Mouse (Mus musculus): ENCODE data around the gene Hoxa3. TPM values are rescaled to one million over a fixed set of nuclear protein-coding genes. Genes with fewer than 3 reads are reported as not detected.
A peak's percentile ranks its signal among the peaks of the same experiment; 100 is the strongest.

The Hoxa3 gene
- polyA plus RNA-seq, 1 experiment from 2014 or later, result 9.7 TPM

DNA sequence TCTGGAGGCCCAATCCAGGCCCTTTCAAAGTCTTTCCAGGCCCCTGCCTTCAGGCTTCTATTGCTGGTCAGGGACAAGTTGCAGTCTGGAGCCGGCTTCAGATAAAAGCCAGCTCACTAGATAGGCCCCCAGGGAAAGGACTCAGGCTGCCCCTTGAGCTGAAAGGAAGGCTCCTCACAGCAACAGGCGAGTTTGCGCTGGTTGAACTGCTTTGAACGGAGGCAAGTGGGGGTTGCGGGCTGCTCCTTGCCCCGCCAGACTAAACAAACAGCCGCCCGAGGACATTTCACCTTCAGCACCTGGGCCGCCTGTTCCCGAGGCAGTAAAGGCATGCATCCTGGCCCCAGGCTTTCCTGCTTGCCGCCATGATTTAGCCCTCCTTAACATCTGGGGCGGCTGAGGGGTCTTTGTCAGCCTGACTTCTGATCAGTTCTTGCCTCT, 30.6 kb upstream of the Hoxa3 start:
- no peak overlapping the region for H3K4me3 ChIP-seq
- DNase-seq (ENCODE audit: low spot score), result no peak
- 1% methylated on average over 12 of the region's 12 CpGs for WGBS

DNA sequence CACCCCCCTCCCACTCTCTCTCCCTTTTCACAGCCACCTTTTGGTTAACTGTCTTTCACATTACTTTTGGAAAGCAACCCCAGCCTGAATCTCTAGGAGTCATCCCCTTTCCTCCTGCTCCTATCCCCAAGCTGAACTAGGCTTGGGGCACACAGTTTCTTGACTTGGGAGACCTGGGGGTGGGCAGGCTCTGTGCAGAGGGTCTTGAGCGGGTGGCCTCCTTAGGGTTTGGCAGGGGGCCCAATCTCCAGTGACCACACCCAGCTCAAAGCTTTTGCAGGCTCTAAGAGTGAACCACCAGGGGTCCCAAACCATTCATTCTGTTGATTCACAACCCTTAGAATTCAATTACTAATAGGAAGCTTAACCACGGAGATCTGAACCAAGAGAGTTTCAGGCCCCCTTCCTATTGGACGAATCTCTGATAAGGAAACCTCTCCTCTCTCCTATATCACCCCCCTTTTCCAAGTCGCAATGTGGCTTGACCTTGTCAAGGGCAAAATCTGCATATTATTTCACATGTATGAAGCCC, 29.7 kb upstream of the Hoxa3 start:
- peaks cover 12% of the 10 kb centered on the region; the same call in 1 of the 2 replicates for H3K4me1 ChIP-seq (replicated peaks)
- no peak for DNase-seq (ENCODE audit: low spot score)
- H3K36me3 ChIP-seq, result no peaks in the 10 kb centered on the region
- H3K27ac ChIP-seq, result no peak overlapping the region
- 5% methylated on average over 4 of the region's 4 CpGs for WGBS
- no peak overlapping the region for H3K4me3 ChIP-seq
- H3K27me3 ChIP-seq (ENCODE audit: insufficient read depth, poor library complexity, severe bottlenecking), result peaks cover 100% of the 10 kb centered on the region
- no peaks in the 10 kb centered on the region for H3K9me3 ChIP-seq

More for the DNA sequence above, 30.6 kb upstream of the Hoxa3 start:
- H3K4me1 ChIP-seq (replicated peaks), result peaks cover 12% of the 10 kb centered on the region; the same call in 1 of the 2 replicates
- no peaks in the 10 kb centered on the region for H3K36me3 ChIP-seq
- peaks cover 100% of the 10 kb centered on the region for H3K27me3 ChIP-seq (ENCODE audit: insufficient read depth, poor library complexity, severe bottlenecking)
- no peak overlapping the region for H3K27ac ChIP-seq
- no peaks in the 10 kb centered on the region for H3K9me3 ChIP-seq

DNA sequence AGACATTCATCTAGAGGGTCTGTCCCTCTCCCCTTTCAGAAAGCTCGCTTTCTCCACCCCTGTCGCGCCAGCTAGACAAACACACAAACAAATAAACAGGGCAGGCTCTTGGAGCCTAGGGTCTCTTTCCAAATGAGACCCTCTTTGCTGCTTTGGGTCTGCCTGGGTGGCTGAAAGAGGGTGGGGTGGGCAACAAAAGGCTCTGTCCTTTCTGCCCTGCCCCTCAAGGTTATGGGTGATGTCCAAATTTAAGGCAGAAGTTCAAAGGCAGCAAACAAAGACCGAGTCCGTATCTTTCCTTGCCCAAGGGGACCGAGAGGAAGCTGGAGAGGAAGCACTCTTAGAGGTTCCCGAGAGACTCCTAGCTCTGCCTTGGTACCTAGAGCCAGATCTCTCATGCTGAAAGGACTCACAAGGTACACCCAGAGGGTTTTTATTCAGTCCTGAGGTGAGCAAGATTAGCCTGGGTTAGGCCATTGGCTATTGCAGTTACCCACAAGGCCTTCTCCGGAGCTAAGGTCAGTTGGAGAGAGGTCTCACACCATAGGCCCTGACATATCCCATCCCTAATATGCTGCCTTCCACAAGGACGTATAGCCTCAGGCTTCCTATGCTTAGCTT, 28.0 kb upstream of the Hoxa3 start:
- no peaks in the 10 kb centered on the region for H3K9me3 ChIP-seq
- 4% methylated on average over 9 of the region's 9 CpGs for WGBS
- H3K36me3 ChIP-seq, result no peaks in the 10 kb centered on the region
- H3K4me3 ChIP-seq, result no peak overlapping the region
- no peak overlapping the region for H3K27ac ChIP-seq
- H3K4me1 ChIP-seq (replicated peaks), result peaks cover 6% of the 10 kb centered on the region; the same call in 1 of the 2 replicates
- peaks cover 100% of the 10 kb centered on the region for H3K27me3 ChIP-seq (ENCODE audit: insufficient read depth, poor library complexity, severe bottlenecking)
- DNase-seq (ENCODE audit: low spot score), result no peak

DNA sequence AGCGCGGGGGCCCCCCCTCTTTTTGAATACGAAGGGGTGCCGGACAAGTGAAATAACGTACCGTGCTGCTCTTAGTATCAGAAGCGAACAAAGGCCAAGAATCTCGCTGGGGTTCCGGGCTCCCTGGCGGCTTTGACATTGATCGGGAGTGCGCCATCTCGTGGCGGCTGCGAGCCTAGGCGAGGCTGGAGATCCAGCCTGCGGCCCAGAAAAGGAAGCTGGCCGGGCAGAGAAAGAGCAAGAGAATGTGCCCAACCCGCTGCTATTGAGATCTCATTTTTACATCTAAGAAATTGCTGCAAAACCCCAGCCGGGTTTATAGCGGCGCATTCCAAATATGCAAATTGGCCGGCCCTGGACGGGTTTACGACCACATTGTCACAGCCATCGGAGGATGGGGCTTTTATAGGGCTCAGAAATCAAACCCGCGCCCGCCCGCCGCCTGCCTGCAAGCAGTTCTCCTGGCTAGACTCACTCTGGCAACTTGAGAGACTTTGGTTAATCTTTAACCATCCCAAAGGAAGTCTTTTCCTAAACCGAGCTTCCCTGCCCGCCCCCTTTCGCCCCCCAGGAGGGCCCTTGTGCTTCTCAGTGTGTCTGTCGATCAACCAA, 27.4 kb upstream of the Hoxa3 start, which contains the start of gene Hoxa10:
Gene Hoxa10, minus strand, starts transcription at position 466 of the 612 bp plus-strand sequence.
- no peak within 1 kb of the TSS for H3K27ac ChIP-seq
- peak; percentile 87 for DNase-seq (ENCODE audit: low spot score)
- H3K4me1 ChIP-seq (replicated peaks), result peaks cover 4% of the 10 kb centered on the region; the same call in 1 of the 2 replicates
- H3K27me3 ChIP-seq (ENCODE audit: insufficient read depth, poor library complexity, severe bottlenecking), result peaks cover 100% of the 10 kb centered on the region
- peak within 1 kb of the TSS; percentile 18; the same call in 1 of the 2 replicates for H3K4me3 ChIP-seq
- under 1% methylated on average over 35 of the region's 35 CpGs for WGBS
- no peaks in the 10 kb centered on the region for H3K9me3 ChIP-seq
- no peaks in the 10 kb centered on the region for H3K36me3 ChIP-seq

DNA sequence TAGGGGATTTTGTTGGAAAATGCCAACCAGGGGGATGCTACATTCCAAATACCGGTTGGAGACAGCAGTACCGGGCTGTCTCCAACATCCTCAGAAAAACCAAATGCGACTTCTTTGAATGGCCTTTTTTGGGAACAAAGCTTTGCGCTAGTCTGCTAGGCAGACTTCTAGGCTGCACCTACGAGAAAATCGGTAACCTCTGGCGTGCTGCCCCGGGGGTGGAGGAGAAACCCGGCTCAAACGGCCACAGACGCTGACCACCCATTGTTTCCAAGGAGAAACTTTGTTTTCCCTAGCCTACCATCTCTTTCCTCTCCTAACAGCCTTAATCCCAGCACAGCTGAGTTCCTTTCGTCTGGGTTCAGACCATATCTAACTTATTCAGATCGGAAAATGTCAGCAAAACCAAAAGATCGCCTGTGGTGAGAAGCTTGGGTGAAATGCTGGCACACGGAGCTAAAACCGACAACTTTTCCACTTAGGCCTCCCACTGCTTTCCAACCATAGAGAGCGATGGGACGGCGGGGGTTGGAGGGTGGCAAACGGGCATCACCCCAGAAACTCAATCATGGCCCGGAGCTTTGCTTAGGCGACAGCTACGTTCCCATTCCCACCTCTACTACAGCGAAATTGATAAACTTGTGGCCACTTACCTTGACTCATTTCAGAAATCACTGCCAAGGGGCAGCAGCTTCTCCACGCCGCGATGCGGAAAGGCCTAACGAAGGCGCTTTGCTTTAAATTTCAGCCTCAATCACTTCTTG, 26.7 kb upstream of the Hoxa3 start:
- Histone ChIP-seq H3K27ac (no peak overlapping the region), H3K9me3 (no peaks in the 10 kb centered on the region), H3K4me3 (peak overlapping the region; percentile 18; the same call in 1 of the 2 replicates), H3K4me1 (replicated peaks) (0 out of 2 replicates have a peak, but pooled peaks cover 5% of the 10 kb centered on the region), H3K36me3 (no peaks in the 10 kb centered on the region), H3K27me3 (ENCODE audit: insufficient read depth, poor library complexity, severe bottlenecking) (peaks cover 100% of the 10 kb centered on the region)
- no peak for DNase-seq (ENCODE audit: low spot score)
- WGBS, result 2% methylated on average over 30 of the region's 30 CpGs

DNA sequence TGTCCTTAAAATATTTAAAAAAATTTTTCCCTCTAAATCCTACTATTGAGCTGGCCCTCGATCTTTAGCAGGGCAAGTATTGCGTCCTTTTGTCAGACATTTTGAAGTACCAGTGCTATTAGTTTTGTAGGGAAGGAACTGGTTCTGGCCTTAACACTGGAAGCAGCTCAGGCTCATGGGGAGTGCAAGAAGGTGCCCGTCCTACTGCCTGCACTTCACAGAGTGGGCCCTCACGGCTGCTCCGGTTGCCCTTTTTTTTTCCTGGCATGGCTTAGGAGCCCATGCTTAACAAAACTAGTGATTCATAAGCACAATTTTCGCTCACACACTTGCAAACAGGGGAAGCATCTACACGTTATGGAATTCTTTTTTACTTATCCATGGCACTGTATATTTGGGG, 25.8 kb upstream of the Hoxa3 start:
- Histone ChIP-seq H3K9me3 (no peaks in the 10 kb centered on the region), H3K36me3 (no peaks in the 10 kb centered on the region), H3K4me1 (replicated peaks) (peaks cover 13% of the 10 kb centered on the region; the same call in 1 of the 2 replicates), H3K4me3 (no peak overlapping the region), H3K27ac (no peak overlapping the region), H3K27me3 (ENCODE audit: insufficient read depth, poor library complexity, severe bottlenecking) (peaks cover 100% of the 10 kb centered on the region)
- WGBS, result 3% methylated on average over 7 of the region's 7 CpGs
- no peak for DNase-seq (ENCODE audit: low spot score)

DNA sequence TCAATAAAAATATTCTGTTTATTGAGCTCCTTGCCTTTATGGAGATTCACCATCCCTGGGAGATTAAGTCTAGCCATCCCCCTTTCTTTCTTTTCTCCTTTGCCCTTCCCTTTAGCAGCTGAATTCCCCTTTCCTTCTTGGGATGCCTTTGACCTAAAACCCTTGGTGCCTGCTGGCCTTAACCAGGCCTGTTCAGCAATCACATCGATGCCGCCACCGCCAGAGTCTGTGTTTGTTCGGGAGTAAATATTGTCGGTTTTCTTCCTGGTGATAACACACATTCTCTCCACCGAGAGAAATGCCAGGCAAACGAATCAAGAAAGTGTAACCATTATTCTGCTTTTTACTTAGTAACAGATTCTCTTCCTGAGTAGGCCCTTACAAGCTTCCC, 25.0 kb upstream of the Hoxa3 start:
- no peaks in the 10 kb centered on the region for H3K9me3 ChIP-seq
- no peak overlapping the region for H3K27ac ChIP-seq
- 2% methylated on average over 7 of the region's 7 CpGs for WGBS
- H3K27me3 ChIP-seq (ENCODE audit: insufficient read depth, poor library complexity, severe bottlenecking), result peaks cover 100% of the 10 kb centered on the region
- no peak overlapping the region for H3K4me3 ChIP-seq
- no peak for DNase-seq (ENCODE audit: low spot score)
- H3K4me1 ChIP-seq (replicated peaks), result peaks cover 16% of the 10 kb centered on the region; the same call in 1 of the 2 replicates
- H3K36me3 ChIP-seq, result no peaks in the 10 kb centered on the region

DNA sequence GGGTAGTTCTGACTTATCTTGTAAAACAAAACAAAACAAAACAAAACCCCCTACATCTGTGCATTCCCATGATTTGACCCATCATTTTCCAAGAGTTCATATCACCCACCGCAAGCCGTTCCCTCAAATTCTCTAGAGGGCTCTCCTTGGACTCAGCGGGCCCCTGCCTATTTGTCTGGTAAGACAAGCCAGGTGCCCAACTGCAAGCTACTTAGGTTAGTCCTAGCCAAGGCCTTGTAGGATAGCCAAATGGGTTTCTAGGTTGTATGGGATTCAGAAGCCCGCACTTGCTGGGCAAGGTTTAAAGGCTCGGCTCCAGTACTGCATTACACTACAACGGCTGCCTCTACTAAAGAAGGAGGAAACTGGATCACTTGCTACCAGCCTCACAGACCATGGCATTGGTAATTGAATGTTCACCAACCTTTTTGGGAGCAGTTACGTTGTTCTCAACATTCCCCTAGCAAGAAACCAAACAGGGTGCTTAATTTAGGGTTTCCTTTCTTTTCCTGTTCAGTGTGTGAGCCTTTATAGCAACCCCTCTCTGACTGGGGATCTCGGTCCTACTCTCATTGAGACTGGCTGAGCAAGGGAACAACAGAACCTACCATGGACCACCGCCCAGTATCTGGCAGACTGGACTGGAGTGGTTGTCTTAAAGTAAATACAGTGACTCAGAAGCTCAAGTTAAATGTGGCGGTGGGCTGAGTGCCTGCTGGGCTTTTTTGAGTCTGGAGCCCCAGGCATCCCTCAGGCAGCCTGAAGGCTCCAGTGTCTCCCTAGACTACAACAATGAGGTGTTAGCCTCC, 24.4 kb upstream of the Hoxa3 start:
- no peak for DNase-seq (ENCODE audit: low spot score)
- 7% methylated on average over 10 of the region's 10 CpGs for WGBS
- Histone ChIP-seq H3K4me3 (no peak overlapping the region), H3K9me3 (no peaks in the 10 kb centered on the region), H3K4me1 (replicated peaks) (peaks cover 16% of the 10 kb centered on the region; the same call in 1 of the 2 replicates), H3K36me3 (no peaks in the 10 kb centered on the region), H3K27ac (no peak overlapping the region), H3K27me3 (ENCODE audit: insufficient read depth, poor library complexity, severe bottlenecking) (peaks cover 100% of the 10 kb centered on the region)

DNA sequence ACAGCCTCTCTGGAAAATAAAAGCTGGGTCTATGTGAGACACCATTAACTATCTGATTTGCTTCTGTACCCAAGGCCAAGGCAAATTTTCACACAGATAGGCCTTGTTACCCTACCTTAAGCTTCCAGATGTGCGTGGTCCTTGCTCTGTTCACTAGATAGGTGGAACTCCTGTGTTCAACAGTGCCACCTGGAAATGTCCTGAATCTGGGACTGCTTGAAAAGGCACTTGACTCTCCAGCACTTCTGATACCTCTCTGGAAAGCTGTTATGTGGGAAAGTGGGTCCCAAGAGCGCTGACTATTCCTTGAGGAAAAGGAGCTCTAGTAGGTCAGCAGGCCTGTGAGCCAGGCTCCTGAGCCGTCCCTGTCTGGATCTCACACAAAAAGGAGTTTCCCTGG, 23.7 kb upstream of the Hoxa3 start:
- 5% methylated on average over 3 of the region's 3 CpGs for WGBS

DNA sequence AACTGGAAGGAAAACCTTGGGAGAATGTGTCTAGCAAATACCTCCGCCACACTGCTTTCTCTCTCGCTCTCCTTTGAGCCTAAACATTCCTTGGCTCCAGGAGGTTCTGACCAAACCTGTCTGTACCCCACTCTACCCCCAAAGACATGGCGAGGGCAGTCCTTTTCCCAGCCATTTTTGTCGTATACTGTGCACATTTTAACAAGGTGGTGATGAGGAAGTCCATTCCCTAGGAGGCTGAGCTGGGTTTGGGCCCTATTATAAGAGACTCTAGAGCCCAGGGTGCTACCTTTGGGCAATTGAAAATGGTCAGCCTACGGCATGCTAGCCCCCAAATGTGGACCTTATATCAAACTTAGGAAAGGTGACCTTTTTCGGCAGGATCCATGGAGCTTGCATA, 22.7 kb upstream of the Hoxa3 start:
- no peak for DNase-seq (ENCODE audit: low spot score)
- WGBS, result 26% methylated on average over 6 of the region's 6 CpGs
- Histone ChIP-seq H3K9me3 (no peaks in the 10 kb centered on the region), H3K4me1 (replicated peaks) (peaks cover 16% of the 10 kb centered on the region; the same call in 1 of the 2 replicates), H3K36me3 (no peaks in the 10 kb centered on the region), H3K4me3 (no peak overlapping the region), H3K27ac (no peak overlapping the region), H3K27me3 (ENCODE audit: insufficient read depth, poor library complexity, severe bottlenecking) (peaks cover 100% of the 10 kb centered on the region)

More for the DNA sequence above, 23.7 kb upstream of the Hoxa3 start:
- Histone ChIP-seq H3K9me3 (no peaks in the 10 kb centered on the region), H3K27ac (no peak overlapping the region), H3K4me3 (no peak overlapping the region), H3K4me1 (replicated peaks) (peaks cover 16% of the 10 kb centered on the region; the same call in 1 of the 2 replicates), H3K27me3 (ENCODE audit: insufficient read depth, poor library complexity, severe bottlenecking) (peaks cover 100% of the 10 kb centered on the region), H3K36me3 (no peaks in the 10 kb centered on the region)
- no peak for DNase-seq (ENCODE audit: low spot score)

DNA sequence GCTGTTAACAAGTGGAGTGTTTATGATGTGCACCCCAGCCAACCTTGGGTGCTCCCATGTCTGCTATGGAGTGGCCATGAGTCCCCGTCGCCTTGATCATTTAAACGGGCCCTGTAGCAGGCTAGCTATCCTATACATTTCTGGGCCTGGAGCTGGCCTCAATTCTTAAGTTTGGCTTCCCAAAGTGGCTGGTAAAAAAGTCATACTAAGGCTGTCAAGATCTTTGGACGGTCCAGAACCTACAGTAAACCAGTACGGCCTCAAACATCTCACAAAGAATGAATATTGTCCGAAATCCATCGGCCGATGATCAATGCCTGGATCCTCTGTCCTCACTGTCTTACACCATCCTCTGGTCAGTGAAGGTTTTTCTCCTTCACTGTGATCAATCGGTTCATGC, 22.1 kb upstream of the Hoxa3 start:
- DNase-seq (ENCODE audit: low spot score), result no peak
- no peak overlapping the region for H3K27ac ChIP-seq
- WGBS, result 24% methylated on average over 9 of the region's 9 CpGs
- no peaks in the 10 kb centered on the region for H3K9me3 ChIP-seq
- peaks cover 15% of the 10 kb centered on the region for H3K4me1 ChIP-seq (replicated peaks)
- H3K4me3 ChIP-seq, result no peak overlapping the region
- H3K27me3 ChIP-seq (ENCODE audit: insufficient read depth, poor library complexity, severe bottlenecking), result peaks cover 100% of the 10 kb centered on the region
- H3K36me3 ChIP-seq, result no peaks in the 10 kb centered on the region
